Mouse (Mus musculus) heart, embryonic 15.5 days (tissue): ENCODE measurements around the gene Snapc4. TPM values are rescaled to one million over a fixed set of nuclear protein-coding genes. Genes with fewer than 3 reads are reported as not detected.

Experiments
- ATAC-seq: fragments of 200-750 bp; cut with Nextera tagmentation; replicated peaks from 2 replicates; pipeline ENCODE4 v1.8.0; 2017; ENCODE audit warnings: low read depth, moderate TSS enrichment; ENCODE audit not compliant: insufficient number of reproducible peaks, insufficient read depth, low FRiP score
- H3K27ac ChIP-seq: fragments of 300-500 bp; sonication (generic); 2 replicates; pipeline ENCODE4 v1.5.1; 2015; ENCODE audit warnings: mild to moderate bottlenecking, inconsistent platforms
- H3K27me3 ChIP-seq: fragments of 300-500 bp; sonication (generic); 2 replicates; pipeline ENCODE4 v1.6.1; 2015; ENCODE audit warnings: inconsistent platforms
- H3K36me3 ChIP-seq: fragments of 300-500 bp; sonication (generic); 2 replicates; pipeline ENCODE4 v1.6.1; 2015; ENCODE audit warnings: mild to moderate bottlenecking, inconsistent platforms
- H3K4me1 ChIP-seq: fragments of 300-500 bp; sonication (generic); replicated peaks from 2 replicates; pipeline ENCODE4 v1.6.1; 2015; ENCODE audit warnings: inconsistent platforms
- H3K4me2 ChIP-seq: fragments of 300-500 bp; sonication (generic); 2 replicates; pipeline ENCODE4 v1.6.1; 2015; ENCODE audit warnings: inconsistent platforms, mild to moderate bottlenecking, moderate library complexity
- H3K4me3 ChIP-seq: fragments of 300-500 bp; sonication (generic); 2 replicates; pipeline ENCODE4 v1.5.1; 2015; ENCODE audit warnings: mild to moderate bottlenecking, inconsistent platforms
- H3K9ac ChIP-seq: fragments of 300-500 bp; sonication (generic); 2 replicates; pipeline ENCODE4 v1.6.1; 2015; ENCODE audit warnings: mild to moderate bottlenecking, inconsistent platforms
- H3K9me3 ChIP-seq: fragments of 300-500 bp; sonication (generic); replicated peaks from 2 replicates; pipeline ENCODE4 v1.6.1; 2016; ENCODE audit warnings: inconsistent platforms
- WGBS: fragments of 180-500 bp; shearing (Covaris S2); methylation state at CpG from one replicate; pipeline ENCODE4 v1.1.7; 2015; ENCODE audit warnings: mixed read lengths; 5-methylcytosine and 5-hydroxymethylcytosine counted together
- polyA plus RNA-seq: library from polyadenylated mRNA; unstranded; fragments of >200 nt; fragmentation: Nextera tagmentation; extraction: Ambion mirVana; gene quantifications from 2 replicates; pipeline ENCODE4 v1.2.1, GENCODE M21; 2015

The Snapc4 gene
- polyA plus RNA-seq, 1 experiment from 2014 or later: 16.8 TPM

- no peaks in the 10 kb centered on the region for H3K36me3 ChIP-seq
- H3K27me3 ChIP-seq: no peaks in the 10 kb centered on the region
- peaks cover 22% of the 10 kb centered on the region for H3K4me1 ChIP-seq
- no peaks in the 10 kb centered on the region for H3K9me3 ChIP-seq
- 83% methylated on average over 4 of the region's 4 CpGs for WGBS
- no peak overlapping the region for H3K27ac ChIP-seq
- no peak overlapping the region for H3K9ac ChIP-seq
- no peak overlapping the region for H3K4me2 ChIP-seq
- ATAC-seq: no peak
- H3K4me3 ChIP-seq: no peak overlapping the region
Measured at GRCm38 (mm10) chr2:26354401-26354800, 26.1 kb downstream of the Snapc4 start.

- peaks cover 7% of the 10 kb centered on the region for H3K36me3 ChIP-seq
- H3K4me2 ChIP-seq: peak overlapping the region; percentile 98
- peaks cover 25% of the 10 kb centered on the region for H3K4me1 ChIP-seq
- no peaks in the 10 kb centered on the region for H3K27me3 ChIP-seq
- ATAC-seq: no peak
- no peak overlapping the region for H3K27ac ChIP-seq
- 84% methylated on average over 11 of the region's 11 CpGs for WGBS
- peak overlapping the region; percentile 78 for H3K4me3 ChIP-seq
- no peaks in the 10 kb centered on the region for H3K9me3 ChIP-seq
- H3K9ac ChIP-seq: no peak overlapping the region
Measured at GRCm38 (mm10) chr2:26353066-26353980, 27.1 kb downstream of the Snapc4 start.

- ATAC-seq: no peak
- Histone ChIP-seq H3K4me1 (peaks cover 31% of the 10 kb centered on the region), H3K27me3 (no peaks in the 10 kb centered on the region), H3K9me3 (no peaks in the 10 kb centered on the region), H3K9ac (peak overlapping the region; percentile 82), H3K4me3 (peak overlapping the region; percentile 78), H3K36me3 (peaks cover 8% of the 10 kb centered on the region), H3K4me2 (peak overlapping the region; percentile 98), H3K27ac (peak overlapping the region; percentile 31; the same call in 1 of the 2 replicates)
- WGBS: 4% methylated on average over 36 of the region's 36 CpGs
Measured at GRCm38 (mm10) chr2:26352291-26352910, 28.1 kb downstream of the Snapc4 start.

GRCm38 (mm10) chr2:26351358-26352290, 28.8 kb downstream of the Snapc4 start, which contains the start of gene Dnlz:
TSS of gene Dnlz (minus strand) at chr2:26352110.
- WGBS: 1% methylated on average over 62 of the region's 62 CpGs
- Histone ChIP-seq H3K27ac (peak within 1 kb of the TSS; percentile 77), H3K4me2 (peak within 1 kb of the TSS; percentile 98), H3K4me3 (peak within 1 kb of the TSS; percentile 78), H3K27me3 (no peaks in the 10 kb centered on the region), H3K36me3 (peaks cover 16% of the 10 kb centered on the region), H3K9ac (peak within 1 kb of the TSS; percentile 89), H3K9me3 (no peaks in the 10 kb centered on the region), H3K4me1 (peaks cover 31% of the 10 kb centered on the region)
- ATAC-seq: peak; percentile 59

GRCm38 (mm10) chr2:26348241-26348640, 32.2 kb downstream of the Snapc4 start:
- H3K27me3 ChIP-seq: no peaks in the 10 kb centered on the region
- no peaks in the 10 kb centered on the region for H3K9me3 ChIP-seq
- peak overlapping the region; percentile 23 for H3K27ac ChIP-seq
- no peak overlapping the region for H3K4me3 ChIP-seq
- ATAC-seq: no peak
- peaks cover 33% of the 10 kb centered on the region for H3K4me1 ChIP-seq
- peaks cover 42% of the 10 kb centered on the region for H3K36me3 ChIP-seq
- H3K9ac ChIP-seq: no peak overlapping the region
- H3K4me2 ChIP-seq: no peak overlapping the region
- WGBS: 48% methylated on average over 6 of the region's 6 CpGs

- peak overlapping the region; percentile 26; the same call in 1 of the 2 replicates for H3K9ac ChIP-seq
- WGBS: 52% methylated on average over 11 of the region's 11 CpGs
- peak overlapping the region; percentile 96 for H3K27ac ChIP-seq
- peaks cover 53% of the 10 kb centered on the region for H3K4me1 ChIP-seq
- H3K9me3 ChIP-seq: no peaks in the 10 kb centered on the region
- ATAC-seq: no peak; the same call in 1 of the 2 replicates
- peaks cover 35% of the 10 kb centered on the region for H3K36me3 ChIP-seq
- H3K4me3 ChIP-seq: no peak overlapping the region
- H3K27me3 ChIP-seq: no peaks in the 10 kb centered on the region
- peak overlapping the region; percentile 55 for H3K4me2 ChIP-seq
Measured at GRCm38 (mm10) chr2:26342609-26343490, 37.6 kb downstream of the Snapc4 start.

- H3K4me3 ChIP-seq: peak overlapping the region; percentile 10; the same call in 1 of the 2 replicates
Measured at GRCm38 (mm10) chr2:26342044-26342443, 38.4 kb downstream of the Snapc4 start.

GRCm38 (mm10) chr2:26341510-26341981, 38.9 kb downstream of the Snapc4 start:
- Histone ChIP-seq H3K4me2 (peak overlapping the region; percentile 55), H3K4me3 (peak overlapping the region; percentile 35; the same call in 1 of the 2 replicates), H3K27me3 (no peaks in the 10 kb centered on the region), H3K4me1 (peaks cover 52% of the 10 kb centered on the region), H3K27ac (peak overlapping the region; percentile 96), H3K36me3 (peaks cover 25% of the 10 kb centered on the region), H3K9me3 (no peaks in the 10 kb centered on the region), H3K9ac (peak overlapping the region; percentile 32)
- WGBS: 26% methylated on average over 2 of the region's 2 CpGs
- peak; percentile 37 for ATAC-seq

More at GRCm38 (mm10) chr2:26342044-26342443, 38.4 kb downstream of the Snapc4 start:
- Histone ChIP-seq H3K27me3 (no peaks in the 10 kb centered on the region), H3K36me3 (peaks cover 30% of the 10 kb centered on the region), H3K4me2 (peak overlapping the region; percentile 55), H3K9me3 (no peaks in the 10 kb centered on the region), H3K27ac (peak overlapping the region; percentile 96), H3K4me1 (peaks cover 52% of the 10 kb centered on the region), H3K9ac (0 out of 2 replicates have a peak overlapping the region, but pooled peaks have one; percentile 32)
- 20% methylated on average over 10 of the region's 10 CpGs for WGBS
- ATAC-seq: peak; percentile 66

- 50% methylated on average over 5 of the region's 5 CpGs for WGBS
- peak overlapping the region; percentile 55 for H3K4me2 ChIP-seq
- no peaks in the 10 kb centered on the region for H3K9me3 ChIP-seq
- no peaks in the 10 kb centered on the region for H3K27me3 ChIP-seq
- H3K27ac ChIP-seq: peak overlapping the region; percentile 96
- ATAC-seq: peak; percentile 51
- peak overlapping the region; percentile 32; the same call in 1 of the 2 replicates for H3K9ac ChIP-seq
- peaks cover 52% of the 10 kb centered on the region for H3K4me1 ChIP-seq
- H3K36me3 ChIP-seq: 0 out of 2 replicates have a peak, but pooled peaks cover 1% of the 10 kb centered on the region
- peak overlapping the region; percentile 35 for H3K4me3 ChIP-seq
Measured at GRCm38 (mm10) chr2:26339204-26339551, 41.3 kb downstream of the Snapc4 start.
